Mouse (Mus musculus) kidney, postnatal 25 days (tissue): ENCODE results near the gene Ccdc93.

Source experiments
- DNase-seq, 2 experiments: peaks; one replicate each; pipeline ENCODE4 v3.0.0; 2021; ENCODE audit warnings: mixed read lengths in 2 of 2

The Ccdc93 gene

GRCm38 (mm10) chr1:121527600-121528398 is 97.0 kb downstream of the Ccdc93 start:
- no peak for DNase-seq

- DNase-seq = no peak
These were observed 97.5 kb downstream of the Ccdc93 start, which contains the start of gene Htr5b for GRCm38 (mm10) chr1:121528399-121528720. Gene Htr5b, minus strand, starts transcription at chr1:121528465.

GRCm38 (mm10) chr1:121529286-121529685 is 98.4 kb downstream of the Ccdc93 start:
- no peak for DNase-seq

- DNase-seq = no peak
These were observed 100.6 kb downstream of the Ccdc93 start for GRCm38 (mm10) chr1:121531439-121531838.

- no peak for DNase-seq
These were observed 109.5 kb downstream of the Ccdc93 start for GRCm38 (mm10) chr1:121540361-121540760.

GRCm38 (mm10) chr1:121546844-121547243 is 116.0 kb downstream of the Ccdc93 start:
- no peak for DNase-seq

- no peak for DNase-seq
These were observed 117.8 kb downstream of the Ccdc93 start for GRCm38 (mm10) chr1:121548667-121549066.

GRCm38 (mm10) chr1:121549456-121549855 is 118.6 kb downstream of the Ccdc93 start:
- no peak for DNase-seq

GRCm38 (mm10) chr1:121550801-121551456 is 120.1 kb downstream of the Ccdc93 start:
- DNase-seq = no peak

- no peak for DNase-seq
These were observed 120.6 kb downstream of the Ccdc93 start for GRCm38 (mm10) chr1:121551457-121551835.
